Mouse (Mus musculus): ENCODE measurements around the gene Gnl1.

- no peak for TF ChIP-seq POLR2A (IDR thresholded peaks at IDR 0.05; ENCODE audit: borderline replicate concordance, low read depth, low read length)
- TF ChIP-seq CTCF (IDR thresholded peaks at IDR 0.05; ENCODE audit: low read depth, low read length): no peak
Measured at GRCm38 (mm10) chr17:36021309-36021708, 41.7 kb downstream of the Gnl1 start.
